Mouse (Mus musculus) brain, embryonic 18.5 days (tissue): Measurements from ENCODE around the gene Cnnm3.

ENCODE experiments used
- DNase-seq: peaks from one replicate; pipeline ENCODE4 v3.0.0-alpha.2; 2012; ENCODE audit warnings: low read depth, low spot score

The Cnnm3 gene

GRCm38 (mm10) chr1:36556553-36557456, 45.1 kb downstream of the Cnnm3 start:
- DNase-seq: peak; percentile 83

GRCm38 (mm10) chr1:36557457-36558011, 45.9 kb downstream of the Cnnm3 start:
- no peak for DNase-seq

DNA sequence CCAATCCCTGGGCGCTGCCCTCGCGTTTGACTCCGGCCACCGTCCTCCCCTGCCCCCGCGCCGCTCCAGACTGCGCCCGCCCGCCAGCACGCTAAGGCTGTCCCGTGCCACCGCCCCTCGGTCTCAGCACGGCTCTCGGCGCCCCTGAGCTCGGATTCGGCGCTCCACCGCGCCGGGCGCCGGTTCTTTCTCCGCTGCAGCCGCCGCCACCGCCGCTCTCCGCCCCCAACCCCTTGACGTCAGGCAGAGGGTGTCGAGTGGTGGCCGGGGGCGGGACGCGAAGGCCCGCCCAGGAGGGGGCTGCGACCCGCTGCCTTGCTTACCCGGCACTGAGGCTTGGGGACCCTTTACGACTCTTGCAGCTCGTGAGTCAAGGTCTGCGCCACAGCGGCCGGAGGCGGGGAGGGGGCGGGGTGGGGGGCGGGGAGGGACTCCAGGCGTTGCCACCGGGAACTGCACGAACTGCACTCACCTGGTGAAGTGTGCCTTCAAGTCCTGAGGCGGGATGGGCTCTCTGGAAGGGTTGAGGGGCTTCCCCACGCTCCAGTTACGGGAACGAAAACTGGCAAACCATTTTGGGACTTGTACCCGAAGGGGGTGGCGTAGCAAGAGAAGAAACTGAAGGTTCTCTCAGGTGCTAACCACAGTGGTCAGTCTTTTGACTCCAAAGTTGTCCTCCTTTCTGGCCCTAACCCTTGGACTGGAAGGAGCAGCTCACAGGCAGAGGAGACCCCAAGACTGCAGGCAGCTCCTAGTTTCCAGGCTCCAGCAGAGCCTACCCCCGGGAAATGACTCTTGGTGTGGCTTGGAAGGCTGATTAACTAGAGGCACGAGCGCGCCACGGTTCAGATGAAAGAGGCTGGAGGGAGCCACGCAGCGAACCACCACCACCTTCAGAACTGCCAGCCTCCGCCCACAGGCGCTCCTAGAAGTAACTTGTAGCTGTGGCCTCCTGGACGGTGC, 46.6 kb downstream of the Cnnm3 start, which contains the start of gene Sema4c:
Sema4c (minus strand) TSS at position 319 of the 963 bp plus-strand sequence.
- no peak for DNase-seq

DNA sequence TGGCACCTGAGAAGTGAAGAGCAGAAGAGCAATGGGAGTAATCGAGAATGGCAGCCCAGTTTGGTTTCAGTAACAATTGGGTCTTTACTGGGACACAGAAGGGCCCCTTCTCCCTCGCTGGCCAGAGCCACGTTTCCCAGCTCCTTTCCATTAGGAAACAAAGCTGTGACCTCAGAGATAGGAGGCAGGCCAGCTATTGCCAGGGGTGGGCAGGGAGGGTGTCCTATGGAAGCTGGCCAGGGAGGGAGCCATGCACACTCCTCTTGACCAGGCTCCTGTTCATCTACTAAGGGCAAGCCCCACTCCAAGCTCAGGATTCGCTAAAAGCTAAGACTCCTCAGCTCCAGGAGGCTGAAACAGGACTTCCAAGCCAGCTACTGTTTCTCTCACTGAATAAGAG, 47.6 kb downstream of the Cnnm3 start:
- DNase-seq: no peak

- DNase-seq: no peak
Observed at GRCm38 (mm10) chr1:36559888-36560287, 48.2 kb downstream of the Cnnm3 start.

DNA sequence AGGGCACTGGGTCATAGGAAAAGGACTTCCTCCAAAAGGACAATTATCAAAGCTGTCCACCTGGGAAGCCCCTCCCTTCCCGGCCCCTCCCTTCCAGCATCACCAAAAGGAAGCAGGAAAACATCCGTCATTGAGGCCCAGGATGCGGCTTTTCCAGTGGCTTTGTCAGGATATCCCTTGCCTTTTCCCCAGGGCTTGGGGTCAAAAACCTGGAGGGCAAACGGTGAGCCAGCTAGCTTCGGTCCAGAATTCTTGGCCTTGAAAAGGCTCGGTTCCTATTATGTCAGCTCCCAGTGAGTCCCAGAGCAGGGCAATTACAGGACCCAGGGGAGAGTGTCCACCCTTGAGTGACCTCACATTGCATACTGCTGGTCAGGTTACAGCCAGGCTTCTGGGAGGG, 49.2 kb downstream of the Cnnm3 start:
- no peak for DNase-seq

- no peak for DNase-seq
Observed at GRCm38 (mm10) chr1:36562388-36562787, 50.7 kb downstream of the Cnnm3 start.

DNA sequence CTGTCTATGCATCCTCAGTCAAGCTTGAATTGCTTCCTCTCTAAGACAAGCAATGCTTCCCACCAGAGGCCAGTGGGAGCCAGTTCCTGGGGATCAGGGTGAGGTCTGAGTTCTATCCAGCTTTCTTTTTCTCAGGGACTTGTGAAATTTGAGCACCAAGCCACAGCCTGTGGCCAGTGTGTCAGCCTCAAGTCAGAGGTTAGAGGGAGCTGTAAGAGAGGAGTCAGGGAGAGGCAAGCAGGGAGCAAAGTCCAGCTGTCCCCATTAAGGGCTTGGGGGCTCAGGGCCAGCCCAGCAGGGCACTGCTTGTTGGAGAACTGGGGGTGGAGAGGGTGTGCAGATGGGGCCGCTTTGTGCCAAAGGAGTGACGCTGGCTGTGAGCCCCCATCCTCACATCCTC, 51.5 kb downstream of the Cnnm3 start:
- DNase-seq: no peak

GRCm38 (mm10) chr1:36563632-36564031, 52.0 kb downstream of the Cnnm3 start:
- DNase-seq: no peak

- no peak for DNase-seq
Observed at GRCm38 (mm10) chr1:36564101-36564500, 52.4 kb downstream of the Cnnm3 start.

DNA sequence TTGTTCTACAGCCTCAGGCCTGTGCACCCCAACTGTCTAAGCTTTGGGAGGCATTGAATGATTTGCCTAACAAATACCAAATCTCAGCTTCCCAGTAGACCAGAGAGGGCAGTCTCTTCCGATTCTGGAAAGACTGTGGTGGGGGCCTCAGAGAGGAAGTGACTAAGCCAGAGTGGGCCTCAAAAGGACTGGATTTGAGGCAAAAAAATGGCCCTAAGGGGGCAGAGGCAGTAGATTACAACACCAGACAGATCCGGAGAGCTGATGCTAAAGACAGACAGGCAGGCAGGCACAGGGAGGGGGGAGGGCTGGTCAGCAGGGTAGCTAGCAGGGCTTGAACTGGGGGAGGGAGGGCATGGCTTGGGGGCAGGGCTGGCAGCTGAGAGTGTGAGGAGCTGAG, 54.8 kb downstream of the Cnnm3 start:
- DNase-seq: no peak

DNA sequence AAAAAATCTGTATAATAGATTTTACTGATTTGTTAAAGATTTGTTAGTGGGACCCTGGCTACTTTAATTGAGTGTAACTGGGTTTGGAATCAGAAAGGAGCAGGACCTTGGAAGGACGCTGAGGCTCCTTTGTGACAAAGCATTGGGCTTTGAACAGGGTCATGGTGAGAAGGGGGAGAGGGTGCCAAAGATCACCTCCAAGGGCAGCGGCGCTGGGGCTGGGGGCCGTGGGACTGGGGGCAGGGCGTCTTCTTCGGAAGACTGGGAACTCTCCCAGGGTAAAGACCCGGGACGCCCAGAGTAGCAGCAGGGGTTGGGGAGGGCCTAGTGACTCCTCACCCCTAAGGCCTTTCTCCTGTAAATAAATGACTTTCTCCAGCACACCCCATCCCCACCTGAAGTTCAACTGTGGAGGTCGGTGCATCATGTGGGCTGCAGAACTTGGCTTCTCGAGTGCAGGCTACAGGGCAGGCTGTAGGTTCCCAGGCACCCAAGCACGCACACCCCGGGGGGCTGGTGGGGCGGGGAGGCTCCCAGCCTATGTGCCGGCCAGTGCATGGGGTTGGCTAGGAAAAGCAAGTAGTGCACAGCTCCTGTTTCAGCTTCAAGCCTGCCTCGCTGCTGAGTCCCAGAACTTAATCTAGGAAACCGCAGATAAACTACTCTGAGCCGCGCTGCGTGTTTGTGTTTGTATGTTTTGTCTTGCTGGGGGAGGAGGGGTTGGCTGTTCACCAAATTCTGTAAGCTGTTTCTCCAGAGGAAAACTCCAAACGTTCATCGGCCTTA, 56.3 kb downstream of the Cnnm3 start:
- no peak for DNase-seq

GRCm38 (mm10) chr1:36568776-36569175, 57.1 kb downstream of the Cnnm3 start:
- DNase-seq: no peak

DNA sequence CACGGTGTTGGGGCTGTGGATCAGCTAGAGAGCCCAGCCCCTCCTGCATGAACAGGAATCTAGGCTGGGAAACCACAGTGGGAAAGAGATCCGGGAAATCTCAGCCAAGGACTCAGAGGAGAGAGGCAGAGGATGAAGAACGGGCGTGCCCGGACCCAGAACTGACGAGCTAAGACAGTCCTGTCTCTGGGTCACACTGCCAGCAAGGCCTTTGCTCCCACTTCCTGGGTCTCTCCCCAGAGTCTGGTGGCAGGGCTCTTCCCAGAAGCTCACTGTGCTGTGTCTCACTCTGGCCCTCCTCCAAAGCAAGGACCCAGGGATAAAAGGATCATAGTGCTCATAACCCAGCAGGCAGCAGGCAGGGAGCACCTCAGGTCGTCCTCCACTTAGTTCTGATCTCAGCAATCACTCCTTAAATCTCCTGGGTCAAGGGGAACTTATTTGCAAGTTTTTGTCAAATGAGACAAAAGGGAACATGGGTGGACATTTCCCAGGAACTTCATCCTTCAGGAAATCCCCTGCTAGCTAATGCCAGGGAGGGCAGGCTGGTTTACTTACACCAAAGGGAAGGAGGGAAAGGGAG, 58.1 kb downstream of the Cnnm3 start:
- no peak for DNase-seq

- DNase-seq: no peak
Observed at GRCm38 (mm10) chr1:36570320-36570719, 58.7 kb downstream of the Cnnm3 start.

- DNase-seq: no peak
Observed at GRCm38 (mm10) chr1:36571627-36572026, 60.0 kb downstream of the Cnnm3 start.

- DNase-seq: no peak
Observed at GRCm38 (mm10) chr1:36572140-36572700, 60.6 kb downstream of the Cnnm3 start.

DNA sequence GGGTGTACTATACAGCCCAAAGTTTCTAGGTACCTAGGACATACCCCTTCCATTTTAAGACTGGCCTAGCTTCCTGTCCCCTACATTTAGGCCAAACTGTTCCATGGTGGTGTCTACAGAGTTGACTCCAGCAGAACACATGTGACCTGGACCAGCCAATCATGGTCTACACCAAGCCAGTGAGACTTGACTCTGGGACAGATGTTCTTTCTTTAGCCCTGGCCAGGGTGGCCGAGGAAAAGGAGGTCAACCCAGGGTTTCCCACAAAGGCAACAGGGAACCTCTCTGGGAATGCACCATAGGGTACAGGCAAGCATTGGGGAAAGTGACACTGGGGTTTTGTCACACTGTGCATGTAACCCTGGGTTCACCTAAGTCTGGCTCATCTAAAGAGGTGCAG, 61.0 kb downstream of the Cnnm3 start:
- DNase-seq: no peak

DNA sequence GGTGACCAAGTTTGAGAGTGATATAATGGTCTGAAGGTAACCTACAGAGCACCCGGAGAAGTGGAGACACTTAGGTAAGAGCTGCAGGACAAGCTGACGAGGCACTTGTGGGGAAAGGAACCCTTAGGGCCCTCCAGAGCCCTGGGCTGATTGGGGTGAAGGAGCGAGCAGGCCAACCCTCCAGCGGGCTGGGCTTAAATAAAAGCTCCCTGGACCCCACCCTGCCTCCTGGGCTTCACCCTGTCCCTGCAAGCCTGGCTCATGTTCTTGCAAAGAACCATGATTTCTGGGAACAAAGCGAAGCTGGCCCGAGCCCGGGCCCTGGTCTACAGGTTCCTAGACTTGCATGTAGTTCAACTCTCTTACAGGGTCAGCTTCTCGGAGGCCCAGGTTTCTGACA, 61.9 kb downstream of the Cnnm3 start:
- no peak for DNase-seq

GRCm38 (mm10) chr1:36574196-36574955, 62.7 kb downstream of the Cnnm3 start:
- DNase-seq: no peak
